Mouse (Mus musculus): Measurements from ENCODE around the gene Gm30191.

Gm30191 gene

DNA sequence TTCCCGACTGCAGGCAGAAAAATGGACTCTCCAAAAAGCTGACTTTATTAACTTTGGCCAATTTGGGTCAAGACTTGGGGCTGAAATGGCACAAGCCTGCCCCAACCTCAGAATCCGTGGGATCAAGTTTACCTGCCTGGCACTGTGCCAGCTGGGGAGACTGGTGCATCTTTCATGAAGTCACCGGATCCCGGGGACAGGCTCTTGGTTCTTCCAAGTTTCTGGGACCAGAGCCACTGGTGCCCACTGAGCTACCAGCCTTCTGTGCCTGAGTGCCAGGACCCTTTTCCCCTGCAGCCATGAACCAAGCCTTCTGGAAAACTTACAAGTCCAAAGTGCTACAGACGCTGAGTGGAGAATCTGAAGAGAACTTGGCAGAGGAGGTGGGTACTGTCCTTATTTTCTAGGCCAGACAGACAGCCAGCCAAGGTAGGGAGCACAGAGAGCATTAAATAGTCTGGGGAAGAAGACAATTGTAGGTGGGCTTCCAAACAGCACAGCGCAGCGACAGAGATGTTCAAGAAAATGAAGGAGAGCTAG is at the start of gene Gm30191:
Gm30191 (plus strand) TSS at position 217 of the 540 bp plus-strand sequence.
- no peak for DNase-seq

DNA sequence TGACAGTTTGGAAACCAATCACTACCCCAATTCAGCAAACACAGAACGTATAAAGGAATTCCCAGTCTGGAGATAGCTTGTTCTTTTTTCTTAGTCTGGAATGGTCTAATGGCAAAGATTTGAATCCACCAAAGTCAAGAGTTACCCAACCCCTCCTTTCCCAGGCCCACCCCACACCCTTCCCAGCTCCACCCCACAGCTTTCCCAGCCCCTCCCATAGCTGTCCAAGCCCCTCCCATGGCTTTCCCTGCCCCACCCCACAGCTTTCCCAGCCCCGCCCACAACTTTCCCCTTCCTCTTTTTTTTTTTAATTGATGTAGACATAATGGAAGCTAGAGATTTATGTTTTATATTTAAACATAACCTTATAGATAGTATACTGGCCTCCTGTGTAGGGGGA is 47.4 kb upstream of the Gm30191 start:
- no peak for DNase-seq

DNA sequence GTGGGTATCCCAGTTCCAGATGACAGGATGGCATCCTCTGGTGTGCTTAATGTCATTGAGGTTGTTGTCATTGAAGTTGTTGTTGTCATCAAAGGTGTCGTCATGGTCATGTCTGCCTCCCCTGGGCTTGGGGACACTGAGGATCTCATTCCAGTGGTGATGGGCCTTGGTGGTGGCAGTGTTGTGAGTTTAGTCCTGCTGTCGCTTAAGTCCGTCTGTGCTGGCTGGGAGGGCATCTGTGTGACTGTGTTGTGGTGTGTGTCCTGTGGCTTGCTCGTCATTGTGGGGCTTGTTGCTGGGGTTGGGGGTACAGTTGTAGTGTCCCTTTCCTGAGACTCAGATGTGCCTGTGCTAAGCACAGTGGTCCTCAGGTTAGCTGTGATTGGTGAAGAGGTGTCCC is 43.8 kb upstream of the Gm30191 start, which contains the start of gene Gm7534:
Gm7534 (minus strand) TSS at position 101 of the 400 bp plus-strand sequence.
- DNase-seq: no peak

DNA sequence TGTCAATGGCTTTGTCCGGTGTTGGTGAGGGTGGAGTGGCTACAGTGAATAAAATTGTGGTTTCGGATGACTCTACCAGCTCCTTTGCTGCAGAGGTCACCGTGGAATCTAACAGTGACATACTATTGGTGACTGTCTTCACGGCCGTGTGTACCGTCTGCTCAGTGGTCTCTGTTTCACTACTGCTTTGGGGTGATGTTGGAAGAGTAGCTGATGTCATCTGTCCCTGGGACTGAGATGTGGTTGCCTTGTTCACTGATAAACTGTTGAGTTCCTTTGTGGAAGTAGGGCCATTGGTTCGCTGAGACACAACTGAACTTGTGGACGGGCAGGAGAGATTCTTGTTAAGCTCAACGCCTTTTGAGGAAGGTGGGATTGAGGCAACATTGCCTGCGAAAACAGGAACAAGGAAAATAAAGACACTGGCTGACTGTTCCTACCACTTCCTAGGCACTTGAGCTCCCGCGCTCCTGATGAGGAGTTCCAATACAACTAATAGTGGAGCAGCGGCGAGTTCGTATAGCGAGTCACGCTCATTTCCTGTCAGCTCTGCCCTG is 43.3 kb upstream of the Gm30191 start:
- DNase-seq: no peak

DNA sequence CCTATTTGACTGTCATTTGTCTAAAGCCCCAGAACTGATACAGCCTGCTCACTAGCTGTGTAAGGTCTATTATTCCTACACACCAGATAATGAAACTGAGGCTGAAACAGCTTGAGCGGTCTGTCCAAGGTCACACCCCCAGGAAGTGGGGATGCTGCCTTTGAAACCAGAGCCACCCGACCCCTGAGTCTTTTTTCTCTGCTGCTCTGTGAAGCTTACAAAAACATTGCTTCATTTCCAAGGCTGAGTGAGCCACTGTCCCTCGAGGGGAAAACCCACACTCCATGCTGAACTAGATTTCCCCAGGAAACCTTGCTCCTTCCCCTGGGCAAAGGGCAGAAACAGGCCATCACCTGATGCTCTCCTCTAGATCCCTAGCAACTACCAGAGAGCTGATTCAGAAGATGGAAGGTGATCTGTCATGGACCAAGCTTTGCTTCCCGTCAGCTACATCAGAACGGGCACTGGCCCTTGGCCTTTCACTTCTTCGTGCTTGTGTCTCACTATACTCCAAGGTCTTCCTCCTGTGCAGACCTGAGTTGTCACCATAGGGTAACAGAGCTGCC is 40.2 kb upstream of the Gm30191 start:
- no peak for DNase-seq

DNA sequence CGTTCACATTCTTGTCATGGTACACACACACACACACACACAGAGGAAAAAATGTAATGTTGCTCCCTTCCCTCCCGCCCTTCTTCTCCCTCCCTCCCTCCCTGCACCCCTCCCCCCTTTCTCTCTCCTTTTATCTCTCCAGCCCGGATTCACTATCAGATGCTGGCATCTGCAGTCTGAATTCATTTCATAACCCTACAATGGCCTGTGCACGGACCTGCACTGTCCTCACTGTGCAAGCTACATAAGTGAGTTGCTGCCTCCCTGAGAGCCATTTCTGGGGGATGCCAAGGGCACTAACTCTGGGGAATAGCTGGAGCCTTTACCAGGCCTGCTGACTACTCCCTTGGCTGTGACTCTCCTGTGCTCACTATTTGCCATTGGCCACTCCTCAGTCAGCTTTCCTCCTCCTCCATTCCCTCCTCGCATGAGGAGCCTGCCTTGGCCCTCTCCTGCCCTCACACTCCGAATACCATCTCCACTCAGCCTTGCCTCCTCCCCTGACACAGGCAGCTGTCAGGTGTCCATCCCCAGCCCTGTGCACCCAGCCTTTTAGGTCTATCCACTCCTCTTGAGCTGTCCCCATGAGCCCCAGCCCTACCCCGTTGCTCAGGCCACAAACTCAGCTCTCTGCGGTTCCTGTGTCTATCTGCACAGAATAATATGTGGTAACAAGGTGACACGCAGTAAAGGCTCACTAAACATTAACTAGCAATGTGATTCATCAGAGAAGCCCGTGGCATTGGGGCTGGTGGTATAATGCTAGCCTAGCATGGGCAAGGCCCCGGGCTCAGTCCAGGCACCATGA is 23.7 kb upstream of the Gm30191 start:
- DNase-seq: no peak

DNA sequence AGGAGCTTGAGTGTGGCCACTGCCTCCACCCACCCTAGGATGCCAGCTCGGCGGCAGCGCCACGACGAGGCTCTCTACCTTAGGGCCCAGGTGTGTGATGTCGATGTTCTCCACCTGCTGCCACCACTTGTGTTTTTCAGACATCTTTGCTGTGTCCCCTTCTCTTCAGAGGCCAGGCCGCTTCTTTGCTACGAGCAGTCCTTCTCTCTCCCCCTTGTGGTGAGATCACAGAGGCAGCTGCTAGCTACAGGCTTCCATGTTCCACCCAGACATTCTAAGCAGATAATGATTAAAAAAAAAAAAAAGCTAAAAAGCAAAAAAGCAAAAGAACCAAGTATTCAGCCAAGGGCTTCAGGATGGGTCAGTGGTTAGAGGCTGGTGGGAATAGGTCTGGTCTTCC is 19.5 kb upstream of the Gm30191 start, which contains the start of gene Catsper4:
Catsper4 (minus strand) TSS at position 190 of the 400 bp plus-strand sequence.
- no peak for DNase-seq

DNA sequence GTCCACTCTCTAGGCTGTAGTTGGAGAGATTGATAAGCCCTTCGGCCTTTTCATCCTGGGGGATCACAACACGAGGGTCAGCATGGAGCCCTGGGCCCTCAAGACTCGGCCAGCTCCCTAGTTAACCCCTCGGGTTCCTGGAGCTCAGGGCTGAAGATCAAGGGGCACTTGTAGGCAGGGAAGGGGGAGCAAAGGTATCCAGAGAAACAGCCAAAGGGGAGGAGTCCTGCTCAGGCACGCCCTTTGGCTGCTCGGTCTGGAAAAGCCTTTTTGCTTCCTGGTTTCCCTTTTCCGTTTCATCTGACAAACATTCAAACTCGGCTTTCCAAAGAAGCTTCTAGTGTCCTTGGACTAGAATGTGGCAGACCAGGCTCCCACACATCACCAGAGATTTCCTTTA is 16.3 kb upstream of the Gm30191 start:
- no peak for DNase-seq

DNA sequence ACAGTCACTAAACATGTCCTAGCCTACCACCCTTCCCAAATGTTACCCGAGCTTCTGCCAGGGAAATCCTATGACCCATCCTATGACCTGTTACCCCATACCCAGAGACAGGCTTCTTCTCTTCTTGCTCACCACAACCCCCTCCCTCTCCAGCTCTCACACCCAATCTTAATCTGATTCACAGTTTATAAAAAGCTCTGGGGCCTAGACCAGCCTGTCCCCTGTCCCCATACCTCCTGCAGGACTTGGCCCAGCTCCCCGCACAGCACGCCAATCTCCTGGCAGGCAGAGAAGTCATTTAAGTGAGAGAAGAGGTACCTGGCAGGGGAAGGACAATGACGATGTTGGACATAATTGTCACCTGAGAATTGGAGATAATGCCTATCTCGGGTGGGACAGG is 11.9 kb upstream of the Gm30191 start:
- DNase-seq: no peak

DNA sequence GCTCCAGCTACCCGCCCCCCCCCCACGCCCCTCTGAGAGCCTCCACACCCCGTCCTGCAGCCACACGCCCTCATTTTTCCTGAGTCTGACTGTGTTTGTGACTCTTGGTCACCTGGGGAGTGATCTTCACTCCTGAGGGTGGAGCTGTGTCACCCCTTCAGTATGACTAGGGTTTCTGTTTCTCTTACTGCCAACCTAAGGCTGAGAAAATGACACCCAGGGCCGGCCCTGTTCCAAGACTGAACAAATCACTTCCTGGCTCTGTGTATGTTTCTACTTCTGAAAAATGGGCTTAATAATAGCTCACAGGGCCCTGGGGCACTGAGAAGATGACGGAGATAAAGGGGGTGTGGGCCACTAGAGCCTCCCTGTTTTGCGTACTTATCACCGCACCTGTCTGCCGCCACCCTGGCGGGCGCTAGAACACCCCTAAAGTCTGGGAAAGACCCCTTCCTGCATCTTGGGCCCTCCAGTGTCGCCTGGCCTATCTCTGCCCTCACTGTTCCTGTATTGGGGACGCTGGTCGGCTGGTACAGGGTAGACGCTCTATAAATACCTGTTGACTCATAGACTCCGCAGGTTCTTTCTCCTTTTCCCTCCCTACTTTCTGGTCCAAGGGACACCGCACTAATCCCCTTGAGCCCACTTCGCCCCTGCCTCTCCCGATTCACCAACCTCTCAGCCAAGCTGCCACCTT is 9.0 kb upstream of the Gm30191 start:
- DNase-seq: no peak

DNA sequence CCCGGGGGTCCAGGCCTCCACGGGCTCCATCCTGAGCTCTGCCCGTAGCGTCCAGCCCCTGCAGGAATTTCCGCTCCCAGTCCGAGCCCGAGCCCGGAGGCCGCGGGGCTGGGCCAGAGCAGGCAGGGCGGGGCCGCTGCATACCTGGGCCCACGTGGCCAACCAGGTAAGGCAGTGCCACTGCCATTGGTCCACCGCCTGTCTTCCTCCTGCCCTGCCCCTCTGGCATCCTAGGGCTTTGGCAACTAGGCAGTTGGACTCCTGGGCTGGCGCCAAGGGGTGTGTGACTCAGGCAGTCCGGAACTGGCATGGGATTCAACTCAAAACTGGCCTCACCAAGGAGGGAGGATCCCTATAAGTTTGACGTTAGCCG is 8.5 kb upstream of the Gm30191 start, which contains the start of gene Cnksr1:
Cnksr1 (minus strand) TSS at position 121 of the 373 bp plus-strand sequence.
- DNase-seq: peak; percentile 73

DNA sequence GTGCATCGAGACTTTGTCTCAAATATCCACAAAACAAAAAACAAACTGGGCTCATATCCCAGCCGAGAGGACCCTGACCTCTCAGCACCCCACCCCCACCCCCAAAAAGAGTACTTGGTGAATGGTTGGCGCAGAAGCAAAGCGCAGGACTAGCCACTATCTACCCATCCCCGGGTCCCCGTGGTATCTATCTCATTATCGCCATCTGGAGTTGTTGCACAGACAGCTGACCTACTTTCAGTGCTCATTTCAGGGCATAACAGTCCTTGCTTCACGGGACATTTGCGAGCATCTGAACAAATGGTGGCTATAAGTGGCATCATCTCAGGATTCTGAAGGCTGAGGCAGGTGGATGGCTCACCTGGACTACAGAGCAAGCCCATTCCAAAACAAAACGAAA is 8.0 kb upstream of the Gm30191 start:
- DNase-seq: no peak

DNA sequence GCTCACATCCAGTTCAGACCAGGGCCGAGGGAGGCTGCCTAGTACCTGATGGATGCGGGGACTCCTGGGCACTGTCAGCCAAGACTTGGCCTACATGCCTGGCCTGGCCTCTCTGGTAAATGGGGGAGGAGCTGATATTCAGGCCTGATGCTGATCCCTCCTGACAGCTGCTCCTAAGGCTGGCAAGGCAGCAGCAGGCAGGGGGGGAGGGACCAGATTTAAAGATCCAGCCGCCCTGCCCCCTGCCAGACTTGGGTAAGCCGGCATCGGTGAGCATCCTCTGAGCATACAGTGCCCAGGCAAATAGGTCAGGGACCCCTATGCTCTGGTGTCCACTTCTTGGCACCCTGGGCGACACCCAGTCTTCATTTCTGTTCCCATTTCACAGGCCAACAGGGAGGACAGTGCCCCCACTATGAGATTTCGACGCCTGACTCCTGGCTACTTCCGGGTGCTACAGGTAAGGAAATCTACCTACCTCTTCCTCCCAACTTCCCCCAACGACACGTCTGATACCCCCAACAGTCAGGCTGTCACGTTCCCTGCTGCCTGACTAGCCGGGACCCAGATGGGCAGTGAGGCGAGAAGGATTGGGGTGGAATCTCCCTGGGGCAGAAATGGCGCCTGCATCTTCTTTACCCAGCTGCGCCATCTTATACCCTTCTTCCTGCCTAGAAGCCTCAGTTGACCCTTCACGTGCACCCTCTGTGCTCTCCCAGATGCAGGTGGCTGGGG is 3.1 kb upstream of the Gm30191 start, which contains the start of gene E130218I03Rik:
E130218I03Rik (plus strand) TSS at position 147 of the 735 bp plus-strand sequence.
- no peak for DNase-seq

DNA sequence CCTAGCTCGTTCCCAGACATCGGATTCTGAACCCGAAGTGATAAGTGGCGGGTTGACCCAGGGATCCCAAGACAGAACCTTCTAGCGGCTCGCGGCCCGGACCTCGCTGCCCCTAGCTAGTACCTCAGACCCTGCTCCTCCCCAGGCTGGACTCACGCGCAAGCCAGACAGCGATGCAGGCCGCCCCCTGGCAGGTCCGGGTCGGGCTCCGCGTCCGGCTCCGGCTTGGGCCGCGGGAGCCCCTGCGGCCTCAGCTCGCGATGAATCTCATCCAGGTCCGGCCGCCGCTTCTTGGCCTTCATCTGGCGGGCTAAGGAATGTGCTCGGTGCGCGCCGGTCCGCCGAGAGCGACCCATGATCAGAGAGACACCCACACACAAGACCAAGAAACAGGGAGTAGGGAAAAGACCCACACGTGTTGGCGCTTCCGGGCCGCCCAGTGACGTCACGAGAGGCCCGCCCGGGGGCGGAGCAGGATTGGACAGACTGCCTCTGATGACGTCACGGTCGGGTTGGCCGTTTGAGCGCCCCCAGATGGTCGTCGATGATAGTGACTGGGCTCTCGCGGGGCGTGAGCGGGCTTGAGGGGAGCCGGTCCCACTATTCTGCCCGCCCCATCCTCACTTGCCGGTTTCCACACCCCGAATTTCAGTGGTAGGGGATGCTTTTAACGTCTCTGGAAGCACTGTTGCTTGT is 1.4 kb upstream of the Gm30191 start, which contains the start of gene Zfp593:
Zfp593 (minus strand) TSS at position 445 of the 696 bp plus-strand sequence.
- peak; percentile 91 for DNase-seq

DNA sequence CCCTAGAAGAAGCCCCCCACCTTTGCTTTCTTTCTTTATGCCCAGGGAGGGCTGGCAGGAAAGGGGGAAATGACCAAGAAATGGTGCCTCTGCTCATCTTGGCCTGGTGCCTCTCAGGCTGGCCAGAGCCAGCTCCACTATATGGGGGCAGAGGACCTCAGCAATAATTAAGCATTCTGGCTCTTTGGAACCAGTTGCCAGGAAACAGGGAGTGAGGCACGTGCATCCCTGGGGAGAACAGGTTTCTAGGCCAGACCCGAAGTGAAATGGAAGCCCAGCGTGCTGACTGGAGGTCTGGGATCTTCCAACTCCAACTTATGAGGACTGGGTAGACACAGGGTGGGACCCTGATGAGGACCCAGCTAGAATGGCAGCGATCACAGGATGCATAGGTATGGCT is 479 bp upstream of the Gm30191 start:
- no peak for DNase-seq

DNA sequence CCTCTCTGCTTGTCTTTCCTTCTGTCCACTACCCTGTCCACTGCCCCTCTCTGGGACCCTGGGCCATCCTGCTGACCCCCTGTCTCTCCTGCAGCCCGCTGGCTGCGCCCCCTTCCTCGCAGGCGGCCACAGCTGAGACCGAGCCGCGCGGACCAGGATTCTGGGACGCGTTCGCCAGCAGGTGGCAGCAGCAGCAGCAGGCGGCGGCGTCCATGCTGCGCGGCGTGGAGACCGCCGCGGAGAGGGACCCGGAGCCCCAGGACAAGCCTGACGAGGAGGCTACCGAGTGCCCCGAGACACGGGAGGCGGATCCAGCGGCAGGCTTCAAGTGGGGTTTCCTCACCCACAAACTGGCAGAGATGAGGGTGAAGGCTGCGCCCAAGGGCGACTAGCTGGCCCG is 2.9 kb downstream of the Gm30191 start:
- no peak for DNase-seq

DNA sequence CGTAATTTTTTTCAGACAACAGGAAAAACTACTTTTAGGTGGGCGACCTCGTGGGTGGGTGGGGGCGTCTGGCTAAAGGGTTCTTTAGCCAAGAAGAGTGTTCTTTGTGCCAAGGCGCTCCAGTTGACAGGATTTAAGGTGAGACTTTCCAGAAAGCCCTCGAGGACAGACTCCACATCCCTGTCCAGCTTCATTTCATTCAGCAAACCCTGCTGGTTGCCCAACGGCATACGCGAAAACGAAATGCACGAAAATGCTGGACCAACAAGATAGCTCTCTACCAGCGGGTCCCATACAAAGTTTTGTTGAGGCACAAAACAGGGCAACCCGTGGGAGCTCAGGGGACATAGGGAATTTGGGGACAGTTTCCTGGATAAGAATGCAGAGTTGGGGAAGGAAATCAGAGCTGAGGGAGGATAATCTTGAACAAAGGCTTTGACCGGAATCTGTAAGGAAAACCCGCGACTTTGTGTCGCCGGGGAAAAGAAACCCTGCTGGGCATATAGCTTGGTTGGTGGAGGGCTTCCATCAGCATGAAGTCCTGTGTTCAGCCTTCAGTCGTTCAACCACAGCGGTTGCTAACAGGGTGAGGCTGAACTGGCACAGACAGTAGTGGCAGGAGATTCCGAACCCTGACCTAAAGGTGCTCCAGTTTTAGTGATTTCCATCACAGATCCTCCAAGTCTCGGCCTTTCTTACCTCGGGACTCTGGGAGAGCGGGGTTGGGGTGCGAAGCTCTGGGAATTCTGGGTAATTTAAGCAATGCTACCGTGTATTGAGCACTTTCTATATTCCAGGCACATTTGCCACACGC is 3.6 kb downstream of the Gm30191 start:
- no peak for DNase-seq

DNA sequence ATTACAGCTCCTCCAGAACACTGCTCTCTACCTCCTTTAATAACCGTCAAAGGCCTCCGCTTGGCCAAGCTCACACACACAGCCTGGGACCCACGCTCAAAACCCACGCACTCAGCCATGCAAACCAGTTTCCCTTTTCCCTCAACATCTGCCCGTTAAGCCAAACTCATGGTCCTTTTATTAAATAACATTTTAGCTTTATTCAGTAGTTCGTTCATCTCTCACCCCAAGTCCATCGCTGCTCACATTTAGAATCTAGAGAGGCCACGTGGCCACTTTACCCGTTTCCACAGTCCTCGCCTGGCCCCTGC is 4.2 kb downstream of the Gm30191 start:
- DNase-seq: no peak

DNA sequence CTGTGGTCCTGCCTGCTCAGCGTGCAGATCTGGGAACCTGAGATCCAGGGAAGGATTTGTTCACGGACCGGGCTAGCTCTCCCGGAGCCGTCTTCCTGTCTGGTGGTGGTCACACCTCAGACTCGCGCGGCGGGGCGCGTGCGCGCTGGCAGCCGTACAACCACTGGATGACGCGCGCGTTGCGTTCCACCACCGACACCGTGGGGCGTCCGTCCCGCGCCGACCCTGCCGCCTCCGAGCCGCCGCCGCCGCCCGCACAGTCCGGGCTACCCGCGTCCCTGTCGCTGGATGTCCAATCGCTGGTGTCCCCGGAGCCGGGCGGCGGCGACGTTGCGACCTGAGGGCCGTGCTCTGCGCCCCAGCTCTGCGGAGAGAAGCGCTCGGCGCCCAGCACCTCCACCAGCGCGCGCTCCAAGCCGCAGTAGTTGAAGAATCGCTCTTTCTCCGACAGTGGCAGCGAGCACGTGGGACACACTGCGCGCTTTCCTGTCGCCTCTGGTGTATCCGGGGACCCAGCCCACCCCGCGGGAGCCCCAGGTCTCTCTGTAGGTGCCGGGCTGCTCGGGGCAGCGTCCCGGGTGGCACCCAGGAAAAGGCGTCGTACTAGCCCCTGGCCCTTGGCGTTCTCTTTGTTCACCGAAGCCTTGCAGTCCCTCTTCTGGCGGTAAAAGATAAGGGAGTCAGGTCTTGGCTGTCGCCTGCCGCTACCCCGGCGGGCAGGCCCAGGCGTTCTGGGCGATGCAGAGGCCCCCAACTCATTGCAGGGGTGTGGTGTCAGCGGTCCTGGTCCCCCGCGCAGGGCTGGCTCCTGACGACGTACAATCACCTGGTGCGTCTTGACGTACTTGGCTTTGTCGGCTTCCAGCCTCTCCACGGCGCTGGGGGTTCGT is 4.8 kb downstream of the Gm30191 start:
- DNase-seq: no peak
